Mouse (Mus musculus) CH12.LX (cell line): ENCODE results near the gene Gk2. TPM values are rescaled to one million over a fixed set of nuclear protein-coding genes. Genes with fewer than 3 reads are reported as not detected.

Source experiments
- DNase-seq: peaks from one replicate; pipeline ENCODE4 v3.0.0-alpha.2; 2013; ENCODE audit errors: extremely low read depth
- H3K27ac ChIP-seq: 2 replicates; pipeline ENCODE4 v1.5.1; 2012; ENCODE audit warnings: low read depth, mild to moderate bottlenecking, control low read depth, moderate library complexity; ENCODE audit not compliant: insufficient read depth
- H3K27me3 ChIP-seq: replicated peaks from 2 replicates; pipeline ENCODE3; 2012; ENCODE audit warnings: inconsistent platforms
- H3K36me3 ChIP-seq, 2 experiments: replicated peaks in 1 of 2; 2 replicates each; pipeline versions ENCODE3 to v1.6.1; 2012; ENCODE audit warnings: inconsistent platforms in 1 of 2, low read length in 1 of 2, mild to moderate bottlenecking in 1 of 2, mixed read lengths in 1 of 2, moderate library complexity in 1 of 2; ENCODE audit not compliant: control insufficient read depth in 1 of 2, insufficient read depth in 1 of 2
- H3K4me1 ChIP-seq, 2 experiments: 2 replicates each; pipeline ENCODE4 v1.6.1; 2012; ENCODE audit warnings: inconsistent platforms in 1 of 2, moderate library complexity in 1 of 2; ENCODE audit not compliant: insufficient read depth in 2 of 2, control insufficient read depth in 1 of 2
- H3K4me2 ChIP-seq: 2 replicates; pipeline ENCODE4 v1.6.1; 2012; ENCODE audit warnings: low read depth, mild to moderate bottlenecking, control low read depth; ENCODE audit not compliant: poor library complexity, insufficient read depth, severe bottlenecking
- H3K4me3 ChIP-seq, 3 experiments: fragments of 150-350 bp in 1 of 3; sonication (generic) in 1 of 3; replicated peaks in 1 of 3; 2 replicates each; pipeline versions ENCODE3 to v1.5.1; 2011 to 2012; ENCODE audit warnings: low read depth in 2 of 3, low read length in 2 of 3, mild to moderate bottlenecking in 2 of 3, moderate library complexity in 2 of 3, control low read depth in 1 of 3, improper control_type of control experiment in 1 of 3, inconsistent platforms in 1 of 3, mixed read lengths in 1 of 3; ENCODE audit not compliant: poor library complexity in 1 of 3
- H3K79me2 ChIP-seq: replicated peaks from 2 replicates; pipeline ENCODE4 v1.6.1; 2012; ENCODE audit warnings: mild to moderate bottlenecking, moderate library complexity; ENCODE audit not compliant: control insufficient read depth, poor library complexity, insufficient read depth, severe bottlenecking; ENCODE audit errors: extremely low read depth
- H3K9ac ChIP-seq: 2 replicates; pipeline ENCODE4 v1.6.1; 2012; ENCODE audit warnings: low read depth, mild to moderate bottlenecking, control low read depth, moderate library complexity; ENCODE audit not compliant: insufficient read depth
- H3K9me3 ChIP-seq: replicated peaks from 2 replicates; pipeline ENCODE3; 2012; ENCODE audit warnings: low read length, inconsistent platforms, mixed read lengths
- CHD1 ChIP-seq: IDR thresholded peaks from 2 replicates; pipeline ENCODE4 v1.6.1; 2012; ENCODE audit warnings: low read depth, low read length, improper control_type of control experiment, inconsistent platforms
- CHD2 ChIP-seq: IDR thresholded peaks from 2 replicates; pipeline ENCODE4 v1.6.1; 2011; ENCODE audit warnings: low read length, improper control_type of control experiment
- CTCF ChIP-seq, 2 experiments: IDR thresholded peaks in 1 of 2; conservative IDR thresholded peaks in 1 of 2; 2 replicates each; pipeline ENCODE4 v1.5.1; 2011 to 2012; ENCODE audit warnings: low read depth in 2 of 2, low read length in 2 of 2, improper control_type of control experiment in 1 of 2, inconsistent platforms in 1 of 2, mild to moderate bottlenecking in 1 of 2, moderate library complexity in 1 of 2
- E2F4 ChIP-seq: IDR thresholded peaks from 2 replicates; pipeline ENCODE4 v1.6.1; 2011; ENCODE audit warnings: low read depth, low read length, improper control_type of control experiment; ENCODE audit not compliant: insufficient replicate concordance
- ELF1 ChIP-seq: IDR thresholded peaks from 2 replicates; pipeline ENCODE4 v1.6.1; 2014; ENCODE audit warnings: low read depth, mild to moderate bottlenecking, inconsistent platforms, low read length, improper control_type of control experiment
- ETS1 ChIP-seq: conservative IDR thresholded peaks from 2 replicates; pipeline ENCODE4 v1.6.1; 2012; ENCODE audit warnings: low read depth, mild to moderate bottlenecking, inconsistent platforms, low read length, improper control_type of control experiment, moderate library complexity
- GABPA ChIP-seq: IDR thresholded peaks from 2 replicates; pipeline ENCODE4 v1.6.1; 2012; ENCODE audit warnings: low read depth, low read length, improper control_type of control experiment, inconsistent platforms; ENCODE audit not compliant: insufficient replicate concordance
- HCFC1 ChIP-seq: IDR thresholded peaks from 2 replicates; pipeline ENCODE4 v1.6.1; 2012; ENCODE audit warnings: low read depth, mild to moderate bottlenecking, inconsistent platforms, low read length, improper control_type of control experiment
- JUN ChIP-seq: IDR thresholded peaks from 2 replicates; pipeline ENCODE4 v1.6.1; 2011; ENCODE audit warnings: low read depth, mild to moderate bottlenecking, low read length, improper control_type of control experiment, moderate library complexity; ENCODE audit not compliant: insufficient read depth
- JUND ChIP-seq: conservative IDR thresholded peaks from 2 replicates; pipeline ENCODE4 v1.6.1; 2011; ENCODE audit warnings: low read depth, low read length, improper control_type of control experiment
- KAT2A ChIP-seq: IDR thresholded peaks from 2 replicates; pipeline ENCODE4 v1.6.1; 2012; ENCODE audit warnings: low read length, improper control_type of control experiment, inconsistent platforms; ENCODE audit not compliant: insufficient replicate concordance
- MAFK ChIP-seq: IDR thresholded peaks from 2 replicates; pipeline ENCODE4 v1.6.1; 2011; ENCODE audit warnings: low read length, improper control_type of control experiment; ENCODE audit not compliant: insufficient replicate concordance
- MAZ ChIP-seq: IDR thresholded peaks from 2 replicates; pipeline ENCODE4 v1.6.1; 2012; ENCODE audit warnings: low read depth, mild to moderate bottlenecking, inconsistent platforms, low read length, improper control_type of control experiment, moderate library complexity
- MEF2A ChIP-seq: IDR thresholded peaks from 2 replicates; pipeline ENCODE4 v1.6.1; 2014; ENCODE audit warnings: low read depth, mild to moderate bottlenecking, inconsistent platforms, low read length, improper control_type of control experiment, borderline replicate concordance
- MYC ChIP-seq: IDR thresholded peaks from 2 replicates; pipeline ENCODE4 v1.6.1; 2011; ENCODE audit warnings: low read depth, mild to moderate bottlenecking, improper control_type of control experiment, low read length
- NRF1 ChIP-seq: IDR thresholded peaks from 2 replicates; pipeline ENCODE4 v1.6.1; 2014; ENCODE audit warnings: low read depth, mild to moderate bottlenecking, inconsistent platforms, low read length, improper control_type of control experiment, moderate library complexity
- POLR2A ChIP-seq: IDR thresholded peaks from 2 replicates; pipeline ENCODE4 v1.6.1; 2011; ENCODE audit warnings: low read depth, mild to moderate bottlenecking, improper control_type of control experiment, low read length
- RCOR1 ChIP-seq: conservative IDR thresholded peaks from 2 replicates; pipeline ENCODE4 v1.6.1; 2012; ENCODE audit warnings: low read depth, mild to moderate bottlenecking, inconsistent platforms, low read length, improper control_type of control experiment
- SIN3A ChIP-seq: IDR thresholded peaks from 2 replicates; pipeline ENCODE4 v1.6.1; 2012; ENCODE audit warnings: low read length, improper control_type of control experiment, inconsistent platforms
- TCF12 ChIP-seq: IDR thresholded peaks from 2 replicates; pipeline ENCODE4 v1.6.1; 2014; ENCODE audit warnings: low read depth, mild to moderate bottlenecking, inconsistent platforms, low read length, improper control_type of control experiment
- ZC3H11A ChIP-seq: IDR thresholded peaks from 2 replicates; pipeline ENCODE4 v1.6.1; 2012; ENCODE audit warnings: low read depth, mild to moderate bottlenecking, inconsistent platforms, low read length, improper control_type of control experiment
- ZKSCAN1 ChIP-seq: IDR thresholded peaks from 2 replicates; pipeline ENCODE4 v1.6.1; 2012; ENCODE audit warnings: low read depth, inconsistent platforms, low read length, improper control_type of control experiment, borderline replicate concordance
- dilution Hi-C: fragments of 300-500 bp; cut with MboI; formaldehyde crosslinking; loops from 2 replicates; pipeline ENCODE4 v1.14.3; 2020; ENCODE audit warnings: low sequenced_read_pairs; ENCODE audit not compliant: extremely low pct_unique_long_range_greater_than_20kb, extremely low pct_ligation_motif_present
- in situ Hi-C: fragments of 300-500 bp; cut with MboI; formaldehyde crosslinking; loops from 3 replicates; pipeline ENCODE4 v1.14.3; 2019; ENCODE audit warnings: low sequenced_read_pairs, low pct_ligation_motif_present, low pct_unique_long_range_greater_than_20kb, mixed read lengths
- polyA plus RNA-seq: library from polyadenylated mRNA; unstranded; fragments of >175 nt; gene quantifications from 2 replicates; pipeline ENCODE4 v1.2.1, GENCODE M21; 2012; ENCODE audit warnings: low read depth; ENCODE audit not compliant: insufficient read length
- total RNA-seq, 2 experiments: library from RNA; depleted of rRNA; stranded (reverse); fragments of 300-350 nt in 1 of 2; fragments of >200 nt in 1 of 2; gene quantifications; 2 replicates each; pipeline ENCODE4 v1.2.3; 2012 to 2014

Gk2 gene
- total and polyA plus RNA-seq, 3 experiments, result not detected

DNA sequence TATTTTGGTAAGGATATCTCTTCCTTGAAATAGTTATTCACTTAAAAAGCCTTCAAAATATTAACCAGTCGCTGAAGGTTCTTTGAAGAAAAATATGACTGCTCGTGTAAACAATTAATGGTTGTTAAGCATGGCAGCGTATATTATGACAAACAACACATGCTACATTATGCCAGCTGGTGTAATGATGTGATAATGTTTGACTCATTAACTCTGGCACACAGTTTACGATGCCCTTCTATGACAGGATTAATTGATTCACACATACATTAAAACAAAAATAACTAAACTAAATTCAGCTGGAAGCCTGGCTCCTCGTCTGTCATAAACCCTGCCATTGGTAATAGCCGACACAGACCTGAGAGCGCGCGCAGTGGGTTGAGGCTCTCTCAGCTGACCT lies 26.8 kb downstream of the Gk2 start:
- H3K9ac ChIP-seq, result no peak overlapping the region

DNA sequence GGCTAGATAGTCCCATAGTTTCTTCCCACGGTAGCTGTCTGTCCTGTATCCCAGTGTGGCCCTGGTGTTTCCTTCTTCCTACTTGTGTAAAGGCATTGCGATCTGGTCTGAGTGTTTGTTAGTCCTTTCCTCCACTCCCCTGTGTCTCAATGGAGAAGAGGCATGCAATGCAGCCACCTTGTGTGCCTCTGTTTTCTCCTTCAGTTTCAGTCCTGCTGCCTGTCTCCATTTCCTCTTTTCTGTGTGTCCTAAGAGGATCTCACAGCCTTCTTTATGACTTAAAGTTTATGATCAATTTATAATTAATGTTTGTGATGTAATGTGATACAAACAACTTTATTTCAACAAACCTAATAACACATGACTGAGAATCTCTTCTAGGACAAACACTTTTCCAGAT lies 35.2 kb downstream of the Gk2 start:
- TF ChIP-seq E2F4, result no peak
- TF ChIP-seq JUND, result no peak
- TF ChIP-seq NRF1, result no peak
- TF ChIP-seq MAZ, result no peak
- TF ChIP-seq MEF2A, result no peak
- no peak for TF ChIP-seq GABPA
- TF ChIP-seq POLR2A, result no peak
- no peak for TF ChIP-seq HCFC1
- TF ChIP-seq RCOR1, result no peak
- no peak for TF ChIP-seq CHD1
- no peak for TF ChIP-seq KAT2A
- no peak for TF ChIP-seq ZKSCAN1
- no peak for TF ChIP-seq ETS1
- TF ChIP-seq ZC3H11A, result no peak
- no peak overlapping the region for H3K4me3 ChIP-seq
- H3K36me3 ChIP-seq, result no peaks in the 10 kb centered on the region
- no peak for DNase-seq
- no peak overlapping the region for H3K4me2 ChIP-seq
- no peak overlapping the region for H3K9ac ChIP-seq
- no peaks in the 10 kb centered on the region for H3K79me2 ChIP-seq
- no peak overlapping the region for H3K27ac ChIP-seq
- H3K4me1 ChIP-seq, result peaks cover 0 to 2% of the 10 kb centered on the region in 2 experiments; a peak in 1 of 4 replicates
- no peaks in the 10 kb centered on the region for H3K9me3 ChIP-seq
- no peaks in the 10 kb centered on the region for H3K27me3 ChIP-seq
- dilution Hi-C loops, result no loop called here
- in situ Hi-C loops, result no loop called here

More for the DNA sequence above, 26.8 kb downstream of the Gk2 start:
- Histone ChIP-seq H3K9me3 (no peaks in the 10 kb centered on the region), H3K36me3 (no peaks in the 10 kb centered on the region)
- TF ChIP-seq ELF1 (no peak), RCOR1 (no peak), ZC3H11A (no peak), MYC (no peak), ETS1 (no peak), KAT2A (no peak), JUN (no peak), MAFK (no peak), TCF12 (no peak), MAZ (no peak), HCFC1 (no peak), CTCF (conservative IDR thresholded peaks at IDR 0.05 in 1 of 2, IDR thresholded peaks at IDR 0.05 in 1 of 2; ENCODE audit: low read depth in 2 of 2, low read length in 2 of 2) (no peak), SIN3A (no peak), CHD2 (no peak)
- TF ChIP-seq, all 38 proteins: peak for 0
- Histone ChIP-seq H3K4me1 (no peaks in the 10 kb centered on the region), H3K79me2 (no peaks in the 10 kb centered on the region), H3K4me3 (no peak overlapping the region), H3K27me3 (no peaks in the 10 kb centered on the region), H3K4me2 (no peak overlapping the region), H3K27ac (no peak overlapping the region)
- DNase-seq, result no peak
- in situ Hi-C loops, result no loop called here
- dilution Hi-C loops, result no loop called here
